Mouse (Mus musculus) adrenal gland, postnatal 14 days (tissue): ENCODE data around the gene Aunip. TPM values are rescaled to one million over a fixed set of nuclear protein-coding genes. Genes with fewer than 3 reads are reported as not detected.

ENCODE experiments used
- DNase-seq: peaks from one replicate; pipeline ENCODE4 v3.0.0; 2021; ENCODE audit warnings: mixed read lengths
- microRNA-seq, 2 experiments: library from miRNA; unstranded; fragments of <30 nt; microRNA quantifications; one replicate each; pipeline ENCODE4 v1.2.0; 2021
- total RNA-seq: library from RNA; stranded (reverse); gene quantifications from 2 replicates; pipeline ENCODE4 v1.2.3, GENCODE M21; 2021

The Aunip gene
- total RNA-seq, 1 experiment from 2014 or later: 3.0 TPM

- peak; percentile 39 for DNase-seq
Observed at GRCm38 (mm10) chr4:134553631-134554030, 42.8 kb downstream of the Aunip start.

GRCm38 (mm10) chr4:134555956-134556580, 45.3 kb downstream of the Aunip start:
- DNase-seq: peak; percentile 79

DNA sequence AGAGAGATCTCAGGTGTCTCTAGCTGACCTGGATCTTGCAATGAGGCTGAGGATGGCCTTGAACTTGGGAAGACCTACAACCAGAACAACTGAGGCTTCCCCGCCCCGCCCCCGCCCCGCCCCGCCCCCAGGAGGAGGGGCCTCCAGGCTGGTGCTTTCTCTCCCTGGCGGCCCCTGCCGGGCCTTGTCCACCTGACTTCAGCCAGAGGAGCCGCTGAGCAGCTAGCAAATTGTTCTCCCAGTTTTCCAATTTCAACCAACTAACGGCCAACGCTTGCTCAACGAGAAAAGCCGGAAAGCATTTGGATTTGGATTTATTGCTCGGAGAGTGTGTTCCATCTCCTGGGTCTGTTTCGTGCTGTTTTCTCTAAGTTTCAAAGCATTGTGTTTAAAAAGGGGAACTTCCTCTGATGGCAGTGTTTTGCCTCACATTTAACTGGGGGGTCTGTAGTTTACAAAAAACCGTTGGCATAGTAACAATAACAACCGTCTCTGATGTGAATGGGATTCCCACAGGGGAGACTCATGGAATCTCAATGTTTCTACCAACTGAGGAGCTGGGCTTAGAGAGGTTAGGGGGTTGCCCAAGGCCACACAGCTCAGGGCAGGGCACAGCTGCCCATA, 46.9 kb downstream of the Aunip start:
- DNase-seq: peak; percentile 58

GRCm38 (mm10) chr4:134558570-134559113, 47.8 kb downstream of the Aunip start:
- peak; percentile 40 for DNase-seq

DNA sequence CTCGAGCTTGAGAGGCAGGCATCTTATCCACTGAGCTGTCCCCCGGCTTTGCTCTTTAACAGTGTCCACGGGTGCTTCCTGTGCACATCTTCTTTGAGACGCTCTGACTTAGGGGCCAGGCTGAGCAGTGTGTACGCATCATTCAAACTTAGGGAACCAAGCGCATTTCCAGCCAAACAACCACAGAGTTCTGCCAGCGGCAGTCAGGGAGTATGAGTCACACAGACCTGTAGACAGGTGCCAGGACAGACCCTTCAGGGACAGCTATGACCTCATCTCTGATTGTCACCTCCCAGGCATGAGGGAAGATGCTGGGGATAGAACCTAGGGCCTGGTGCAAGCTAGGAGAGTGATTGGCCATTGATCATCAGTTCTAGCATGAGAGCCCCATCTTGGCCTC, 48.4 kb downstream of the Aunip start:
- DNase-seq: no peak

DNA sequence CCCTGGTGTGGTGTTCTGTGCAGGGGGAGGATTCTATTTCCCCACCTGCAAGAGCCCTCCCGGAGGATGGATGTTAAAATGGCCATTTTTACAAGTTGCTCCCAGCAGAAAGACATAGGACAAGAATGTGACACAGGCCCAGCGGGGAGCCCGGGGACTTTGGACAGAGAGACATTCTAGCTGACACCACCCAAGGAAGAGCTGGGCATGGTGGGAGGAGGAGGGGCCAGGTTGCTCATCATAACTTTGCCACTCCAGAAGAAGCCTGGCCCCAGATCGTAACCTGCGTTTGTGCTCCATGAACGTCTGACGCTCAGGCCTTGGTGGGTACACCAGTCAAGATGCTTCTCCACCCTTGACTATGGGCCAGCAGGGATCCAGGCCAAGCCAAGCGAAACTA, 49.9 kb downstream of the Aunip start:
- peak; percentile 65 for DNase-seq

- no peak for DNase-seq
Observed at GRCm38 (mm10) chr4:134562014-134562413, 51.2 kb downstream of the Aunip start.

DNA sequence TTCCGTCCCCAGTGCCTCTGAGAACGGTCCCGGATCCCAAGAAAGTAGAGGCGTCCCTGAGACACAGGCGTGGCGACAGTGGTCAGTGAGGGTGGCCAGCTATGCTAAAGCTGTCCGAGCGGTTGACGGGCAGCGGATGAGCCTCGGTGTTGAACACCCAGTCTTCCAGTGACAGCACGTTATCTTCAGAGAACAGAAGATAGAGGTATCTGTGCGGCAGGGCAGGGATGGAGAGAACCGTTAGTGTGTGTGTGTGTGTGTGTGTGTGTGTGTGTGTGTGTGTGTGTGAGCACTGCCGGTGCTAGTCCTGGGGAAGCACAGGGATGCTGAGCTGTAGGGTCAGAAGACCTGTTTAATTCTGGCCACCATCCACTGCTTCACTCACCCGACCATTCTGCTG, 52.8 kb downstream of the Aunip start:
- DNase-seq: no peak

DNA sequence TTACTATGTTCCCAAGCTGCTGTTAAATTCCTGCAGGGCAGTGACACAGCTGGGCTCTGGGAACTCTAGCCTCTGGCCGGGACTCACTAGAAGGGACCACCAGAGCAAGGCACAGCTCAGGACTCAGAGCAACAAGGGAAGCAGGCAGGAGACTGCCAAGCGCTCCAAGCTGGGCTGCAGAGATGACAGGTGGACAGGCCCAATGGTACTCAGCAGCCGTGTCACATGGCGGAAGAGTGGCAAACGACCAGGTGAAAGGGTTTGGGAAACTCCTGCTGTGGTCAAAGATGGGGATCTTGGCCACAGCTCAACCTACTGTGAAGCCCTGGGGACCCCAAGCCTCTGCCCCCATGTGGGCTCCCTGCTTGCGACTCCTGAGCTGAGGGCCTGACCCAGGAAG, 53.3 kb downstream of the Aunip start:
- DNase-seq: no peak

DNA sequence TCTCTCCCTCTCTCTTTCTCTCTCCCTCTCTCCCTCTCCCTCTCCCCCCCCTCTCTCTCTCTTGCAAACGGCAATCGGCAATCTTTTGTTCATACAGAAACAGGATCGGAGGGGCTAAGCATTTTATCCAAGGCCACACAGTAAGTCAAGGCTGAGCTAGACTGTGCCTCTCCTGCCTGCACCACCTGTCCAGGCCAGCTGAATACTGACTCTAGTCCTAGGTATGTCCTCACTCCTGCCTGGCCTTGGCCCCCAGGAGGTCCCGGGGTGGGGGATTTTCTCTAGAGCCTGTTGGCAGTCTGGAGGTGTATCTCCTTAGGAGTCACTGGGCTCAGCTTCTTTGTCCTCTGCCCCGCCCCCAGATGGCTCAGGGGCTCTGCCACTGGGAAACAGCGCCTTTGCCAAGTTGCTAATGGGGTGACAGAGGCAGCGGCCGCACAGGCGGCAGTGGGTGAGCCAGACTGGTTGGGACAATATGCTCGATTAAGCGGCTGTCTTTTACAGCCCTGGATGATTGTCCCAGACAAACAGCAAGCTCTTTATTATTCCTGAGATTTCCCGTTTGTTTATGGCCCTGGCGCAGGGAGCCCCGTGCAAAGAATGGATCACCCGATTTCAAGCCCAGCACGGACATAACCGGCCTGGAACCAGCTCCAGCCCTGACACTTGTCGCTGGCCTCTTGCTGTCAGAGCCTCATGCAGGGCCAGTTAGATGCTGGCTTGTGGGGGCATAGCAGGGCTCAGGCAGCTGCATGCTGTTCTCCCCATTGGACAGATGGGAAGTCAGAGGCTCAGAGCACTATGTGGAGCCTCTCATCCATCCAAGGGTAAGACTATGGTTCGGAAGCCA, 56.8 kb downstream of the Aunip start:
- peak; percentile 61 for DNase-seq

GRCm38 (mm10) chr4:134569205-134569604, 58.4 kb downstream of the Aunip start:
- DNase-seq: peak; percentile 59

GRCm38 (mm10) chr4:134569831-134570230, 59.0 kb downstream of the Aunip start:
- DNase-seq: no peak

- DNase-seq: no peak
Observed at GRCm38 (mm10) chr4:134570704-134571451, 60.1 kb downstream of the Aunip start.

GRCm38 (mm10) chr4:134572449-134573300, 61.9 kb downstream of the Aunip start:
- DNase-seq: peak; percentile 61

Small RNA genes lying within 50 kb of the gene (microRNA-seq; reads per million reads assigned to microRNA genes)
- 3.4 to 3.8 reads per million in 2 experiments for gene Gm23634
- gene Mir6403: 0 reads per million in 2 experiments

Other genes with a start within 250 kb of the Aunip start
- 18.1 and 20.7 TPM in 2 replicates for gene Pdik1l, start 223.1 kb upstream of the Aunip start, total RNA-seq
- gene Trim63, start 195.9 kb upstream of the Aunip start, total RNA-seq: not detected in 2 replicates
- 13.4 and 18.8 TPM in 2 replicates for gene Slc30a2, start 167.8 kb upstream of the Aunip start, total RNA-seq
- 0.96 and 1.7 TPM in 2 replicates for gene Extl1, start 127.1 kb upstream of the Aunip start, total RNA-seq
- 15.9 and 21.2 TPM in 2 replicates for gene Pafah2, start 114.7 kb upstream of the Aunip start, total RNA-seq
- 118 and 119 TPM in 2 replicates for gene Stmn1, start 42.7 kb upstream of the Aunip start, total RNA-seq
- gene Paqr7, start 14.3 kb upstream of the Aunip start, total RNA-seq: 25.9 and 32.2 TPM in 2 replicates
- gene Mtfr1l, start 24.4 kb downstream of the Aunip start, total RNA-seq: 103 and 113 TPM in 2 replicates
- 30.2 and 32.3 TPM in 2 replicates for gene Selenon, start 41.2 kb downstream of the Aunip start, total RNA-seq
- 19.6 and 21.5 TPM in 2 replicates for gene Man1c1, start 193.3 kb downstream of the Aunip start, total RNA-seq